Mouse (Mus musculus) kidney, embryonic 15.5 days (tissue): ENCODE measurements at regions not wholly inside any gene's neighbourhood (a gene's known extent, or its start where the extent isn't known, plus 50 kb on each side); places are given as distances from the start of the nearest gene placed in this dataset.

Source experiments
- ATAC-seq: fragments of 200-750 bp; cut with Nextera tagmentation; replicated peaks from 2 replicates; pipeline ENCODE4 v1.8.0; 2017; ENCODE audit warnings: moderate TSS enrichment; ENCODE audit not compliant: low FRiP score
- H3K27ac ChIP-seq: fragments of 300-500 bp; sonication (generic); 2 replicates; pipeline ENCODE4 v1.5.1; 2015; ENCODE audit warnings: mild to moderate bottlenecking, inconsistent platforms
- H3K27me3 ChIP-seq: fragments of 300-500 bp; sonication (generic); 2 replicates; pipeline ENCODE4 v1.6.1; 2015; ENCODE audit warnings: inconsistent platforms
- H3K36me3 ChIP-seq: fragments of 300-500 bp; sonication (generic); 2 replicates; pipeline ENCODE4 v1.6.1; 2015; ENCODE audit warnings: inconsistent platforms
- H3K4me1 ChIP-seq: fragments of 300-500 bp; sonication (generic); 2 replicates; pipeline ENCODE4 v1.6.1; 2015; ENCODE audit warnings: inconsistent platforms
- H3K4me2 ChIP-seq: fragments of 300-500 bp; sonication (generic); 2 replicates; pipeline ENCODE4 v1.6.1; 2015; ENCODE audit warnings: moderate library complexity, mild to moderate bottlenecking, inconsistent platforms
- H3K4me3 ChIP-seq: fragments of 300-500 bp; sonication (generic); replicated peaks from 2 replicates; pipeline ENCODE4 v1.5.1; 2015; ENCODE audit warnings: mild to moderate bottlenecking, inconsistent platforms
- H3K9ac ChIP-seq: fragments of 300-500 bp; sonication (generic); 2 replicates; pipeline ENCODE4 v1.6.1; 2015; ENCODE audit warnings: mild to moderate bottlenecking, inconsistent platforms
- H3K9me3 ChIP-seq: fragments of 300-500 bp; sonication (generic); replicated peaks from 2 replicates; pipeline ENCODE4 v1.6.1; 2016; ENCODE audit warnings: inconsistent platforms
- WGBS: fragments of 180-500 bp; shearing (Covaris S2); methylation state at CpG from one replicate; pipeline ENCODE4 v1.1.7; 2015; ENCODE audit warnings: mixed read lengths; 5-methylcytosine and 5-hydroxymethylcytosine counted together

DNA sequence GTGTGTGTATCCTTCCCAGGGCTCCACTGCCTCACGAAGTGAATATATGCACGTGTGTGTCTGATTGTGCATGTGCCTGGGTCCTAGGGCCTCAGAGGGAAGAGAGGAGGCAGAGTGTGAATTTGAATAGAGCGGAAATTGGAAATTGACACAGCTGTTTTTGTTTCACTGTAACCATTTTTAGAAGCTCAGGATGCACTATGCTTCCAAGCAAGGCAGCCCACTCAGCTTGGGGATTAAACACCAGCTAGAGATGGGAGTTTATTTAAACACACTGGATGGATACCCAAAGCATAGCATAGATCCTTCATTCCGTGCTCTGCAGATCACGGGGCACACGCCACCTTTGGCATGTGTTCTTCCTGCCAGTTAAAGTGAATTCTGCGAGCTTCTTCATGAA is 306.2 kb downstream of the Elavl2 start:
- no peak overlapping the region for H3K4me2 ChIP-seq
- H3K9ac ChIP-seq: no peak overlapping the region
- H3K27ac ChIP-seq: no peak overlapping the region
- H3K27me3 ChIP-seq: no peaks in the 10 kb centered on the region
- no peaks in the 10 kb centered on the region for H3K4me1 ChIP-seq
- WGBS: 87% methylated on average over 7 of the region's 7 CpGs
- no peaks in the 10 kb centered on the region for H3K9me3 ChIP-seq
- H3K36me3 ChIP-seq: no peaks in the 10 kb centered on the region
- H3K4me3 ChIP-seq: no peak overlapping the region
- no peak for ATAC-seq

DNA sequence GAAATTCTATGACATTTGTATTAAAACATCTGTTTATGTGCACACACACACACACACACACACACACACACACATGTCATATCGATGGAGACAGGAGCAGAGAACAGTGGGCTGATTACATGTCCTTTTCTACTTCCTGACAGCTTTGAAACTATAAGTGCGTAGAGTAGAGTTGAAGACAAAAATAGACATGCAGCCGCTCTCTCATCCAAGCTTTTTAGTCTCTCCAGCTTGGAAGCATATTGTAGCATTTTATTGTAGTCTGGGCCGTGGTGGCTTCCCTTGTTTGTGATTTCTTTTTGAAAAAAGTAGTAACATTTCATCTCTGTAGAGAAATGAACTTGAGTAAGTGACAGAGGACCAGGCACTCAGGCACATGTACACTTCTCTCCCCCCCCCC is 306.7 kb downstream of the Elavl2 start:
- Histone ChIP-seq H3K9ac (no peak overlapping the region), H3K4me3 (no peak overlapping the region), H3K27me3 (no peaks in the 10 kb centered on the region), H3K9me3 (no peaks in the 10 kb centered on the region), H3K36me3 (no peaks in the 10 kb centered on the region), H3K4me2 (no peak overlapping the region), H3K4me1 (no peaks in the 10 kb centered on the region), H3K27ac (no peak overlapping the region)
- 86% methylated on average over 4 of the region's 4 CpGs for WGBS
- ATAC-seq: no peak

DNA sequence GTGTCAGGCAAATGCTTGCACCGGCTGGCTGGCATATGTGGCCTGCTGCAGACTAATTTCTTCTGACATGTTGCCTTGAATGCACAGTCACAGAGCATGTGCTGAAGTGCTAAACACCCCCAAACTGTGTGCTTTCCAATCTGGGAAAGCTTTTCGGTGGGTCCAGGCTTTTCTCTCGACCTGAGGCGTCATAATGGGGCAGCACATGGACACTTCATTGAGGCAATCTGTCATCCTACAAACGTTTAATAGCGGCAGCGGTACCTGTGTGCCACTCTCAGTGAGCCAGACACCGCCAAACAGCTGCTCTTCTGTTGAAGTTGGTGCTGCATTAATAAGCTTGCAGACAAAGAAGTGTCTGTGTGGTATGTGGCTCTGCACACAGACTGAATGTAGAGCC is 308.3 kb downstream of the Elavl2 start:
- Histone ChIP-seq H3K4me3 (no peak overlapping the region), H3K36me3 (no peaks in the 10 kb centered on the region), H3K27ac (no peak overlapping the region), H3K4me1 (no peaks in the 10 kb centered on the region), H3K9ac (no peak overlapping the region), H3K4me2 (no peak overlapping the region), H3K9me3 (no peaks in the 10 kb centered on the region), H3K27me3 (no peaks in the 10 kb centered on the region)
- ATAC-seq: no peak
- 82% methylated on average over 8 of the region's 8 CpGs for WGBS

DNA sequence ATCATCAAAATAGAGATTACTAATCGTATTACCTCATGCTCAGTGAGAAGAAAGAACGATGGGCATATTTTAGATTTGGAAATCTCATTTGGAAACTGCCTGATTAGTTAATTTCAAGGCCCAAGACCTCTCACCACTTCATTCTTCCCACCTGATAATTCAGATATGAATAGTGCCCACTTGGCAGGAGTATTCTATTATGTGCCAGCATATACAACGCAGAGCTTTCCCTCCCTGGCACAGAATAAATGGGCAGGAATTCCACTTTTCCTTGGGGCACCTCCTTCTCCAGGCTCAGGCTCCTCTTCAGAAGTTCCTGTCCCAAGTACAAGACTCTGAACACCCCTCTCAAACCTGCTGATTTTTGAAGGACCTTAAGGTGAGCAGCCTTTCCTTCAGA is 308.7 kb downstream of the Elavl2 start:
- H3K4me2 ChIP-seq: no peak overlapping the region
- H3K36me3 ChIP-seq: no peaks in the 10 kb centered on the region
- no peaks in the 10 kb centered on the region for H3K4me1 ChIP-seq
- H3K9me3 ChIP-seq: no peaks in the 10 kb centered on the region
- 85% methylated on average over 3 of the region's 3 CpGs for WGBS
- H3K27me3 ChIP-seq: no peaks in the 10 kb centered on the region
- no peak for ATAC-seq
- H3K4me3 ChIP-seq: no peak overlapping the region
- H3K9ac ChIP-seq: no peak overlapping the region
- H3K27ac ChIP-seq: no peak overlapping the region

DNA sequence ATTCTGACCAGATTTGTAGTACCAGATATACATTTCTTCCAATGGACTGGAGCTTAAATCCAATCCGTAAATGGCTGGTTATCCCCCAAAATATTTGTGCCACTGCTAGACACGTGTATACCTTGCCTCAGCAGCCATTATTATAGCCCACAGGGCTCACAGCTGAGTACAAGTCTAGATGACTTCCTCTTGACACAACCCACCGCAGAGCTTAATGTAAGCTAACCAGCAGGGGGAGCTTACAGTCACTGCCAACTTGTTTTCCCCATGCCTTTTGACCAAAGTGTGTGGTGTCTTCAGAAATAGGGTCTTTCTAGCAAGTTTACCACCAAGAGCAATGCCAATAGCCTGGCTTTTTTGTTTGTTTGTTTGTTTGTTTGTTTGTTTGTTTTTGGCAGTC is 316.6 kb downstream of the Elavl2 start:
- Histone ChIP-seq H3K9ac (no peak overlapping the region), H3K4me3 (no peak overlapping the region), H3K36me3 (no peaks in the 10 kb centered on the region), H3K4me2 (no peak overlapping the region), H3K9me3 (no peaks in the 10 kb centered on the region), H3K4me1 (no peaks in the 10 kb centered on the region), H3K27me3 (no peaks in the 10 kb centered on the region), H3K27ac (no peak overlapping the region)
- 67% methylated on average over 3 of the region's 3 CpGs for WGBS
- no peak for ATAC-seq

DNA sequence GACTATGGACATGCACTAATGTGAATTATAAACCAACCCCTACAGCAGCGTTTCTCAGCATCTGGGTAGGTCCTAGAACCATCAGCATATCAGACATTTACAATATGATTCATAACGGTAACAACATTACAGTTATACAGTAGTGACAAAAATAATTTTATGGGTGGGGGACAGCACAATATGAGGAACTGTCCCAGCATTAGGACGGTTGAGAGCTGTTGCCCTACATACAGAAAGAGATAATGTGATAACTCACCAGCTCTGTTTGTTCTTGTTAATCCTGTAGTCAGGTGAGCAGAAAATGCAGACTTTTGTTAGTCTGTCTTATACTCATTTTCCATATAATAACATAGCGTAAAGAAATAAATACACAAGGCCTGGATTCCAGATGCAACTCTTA is 319.1 kb downstream of the Elavl2 start:
- H3K9me3 ChIP-seq: no peaks in the 10 kb centered on the region
- H3K4me3 ChIP-seq: no peak overlapping the region
- WGBS: 78% methylated on average over 4 of the region's 4 CpGs
- ATAC-seq: no peak
- H3K27me3 ChIP-seq: no peaks in the 10 kb centered on the region
- H3K27ac ChIP-seq: no peak overlapping the region
- no peak overlapping the region for H3K9ac ChIP-seq
- H3K4me1 ChIP-seq: no peaks in the 10 kb centered on the region
- no peak overlapping the region for H3K4me2 ChIP-seq
- no peaks in the 10 kb centered on the region for H3K36me3 ChIP-seq

DNA sequence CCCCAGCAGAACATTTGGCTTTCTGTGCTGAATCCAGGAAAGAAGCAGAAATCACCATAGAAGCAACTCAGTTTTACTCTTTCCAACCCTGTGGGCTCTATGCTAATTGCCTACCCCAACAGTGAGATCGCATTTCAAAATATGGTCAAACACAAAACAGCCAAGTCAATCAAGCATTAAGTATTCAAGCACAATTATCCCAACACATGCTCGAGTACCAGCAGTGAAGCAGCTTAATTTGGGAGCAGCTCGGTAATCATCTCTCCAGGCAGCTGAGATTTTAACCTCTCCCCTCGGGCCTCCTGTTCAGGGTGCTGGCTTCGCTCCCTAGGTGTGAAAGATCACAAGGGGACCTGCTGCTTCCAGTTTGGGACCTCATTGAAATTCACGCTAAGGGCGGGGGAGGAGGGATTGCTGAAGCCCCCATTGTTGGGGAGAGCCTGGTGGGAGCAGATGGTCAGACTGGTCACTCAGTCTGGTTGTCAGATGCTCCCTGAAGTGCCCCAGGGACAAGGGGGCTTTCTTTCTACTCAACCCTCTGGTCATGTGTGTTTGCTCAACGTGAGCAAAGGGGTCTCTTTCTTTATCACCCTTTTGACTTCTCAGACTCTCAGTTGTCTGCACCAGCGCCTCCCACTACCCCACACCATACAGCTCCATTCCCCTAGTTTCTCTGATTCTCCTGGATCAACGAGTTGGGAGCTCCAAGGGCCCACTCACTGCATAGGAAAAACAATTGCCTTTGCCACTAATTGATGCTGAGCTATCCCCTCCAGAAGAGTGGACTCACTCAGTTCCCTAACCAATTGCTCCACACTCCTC is 319.8 kb downstream of the Elavl2 start:
- Histone ChIP-seq H3K27ac (no peak overlapping the region), H3K9me3 (no peaks in the 10 kb centered on the region), H3K4me2 (no peak overlapping the region), H3K27me3 (no peaks in the 10 kb centered on the region), H3K9ac (no peak overlapping the region), H3K36me3 (no peaks in the 10 kb centered on the region), H3K4me1 (no peaks in the 10 kb centered on the region), H3K4me3 (no peak overlapping the region)
- no peak for ATAC-seq
- 18% methylated on average over 10 of the region's 10 CpGs for WGBS

DNA sequence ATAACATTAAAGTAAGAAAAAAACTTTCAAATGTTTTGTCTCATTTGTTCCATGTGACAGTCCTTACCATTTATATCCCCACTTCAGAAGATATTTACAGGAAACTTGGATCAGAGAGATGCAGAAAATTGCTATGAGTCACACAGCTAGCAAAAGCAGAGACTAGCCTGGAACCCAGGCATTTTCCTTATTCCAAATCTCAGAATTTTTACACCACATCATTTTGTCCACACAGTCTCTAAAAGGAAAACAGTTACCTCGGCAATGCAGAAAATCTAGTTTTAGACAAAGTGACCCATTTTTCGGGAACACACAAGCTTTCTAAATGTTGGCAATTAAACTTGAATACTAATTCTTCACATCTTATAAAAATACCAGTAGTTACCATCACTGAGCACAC is 329.3 kb downstream of the Elavl2 start:
- ATAC-seq: no peak
- Histone ChIP-seq H3K27me3 (no peaks in the 10 kb centered on the region), H3K4me1 (no peaks in the 10 kb centered on the region), H3K9me3 (no peaks in the 10 kb centered on the region), H3K27ac (no peak overlapping the region), H3K4me2 (no peak overlapping the region), H3K9ac (no peak overlapping the region), H3K4me3 (no peak overlapping the region), H3K36me3 (no peaks in the 10 kb centered on the region)
- WGBS: 88% methylated on average over 2 of the region's 2 CpGs

DNA sequence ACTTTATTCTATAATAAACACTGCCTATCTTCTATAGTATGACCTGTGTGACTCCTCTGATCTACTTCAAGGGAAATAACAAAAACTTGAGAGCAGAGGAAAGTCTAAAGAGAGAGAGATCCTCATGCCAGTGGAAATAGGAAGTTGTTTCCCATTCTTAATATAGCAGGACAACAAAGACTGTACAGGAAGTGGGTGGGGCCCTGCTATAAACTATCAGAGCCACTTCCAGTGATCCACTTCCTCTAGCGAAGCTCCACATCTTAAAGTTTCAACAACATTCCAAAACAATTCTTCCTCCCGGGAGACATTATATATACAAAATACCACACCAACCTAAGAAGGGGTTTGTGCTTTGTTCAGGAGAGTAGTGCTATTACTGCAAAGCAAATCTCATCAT is 339.7 kb downstream of the Elavl2 start:
- Histone ChIP-seq H3K9me3 (no peaks in the 10 kb centered on the region), H3K27ac (no peak overlapping the region), H3K9ac (no peak overlapping the region), H3K4me3 (no peak overlapping the region), H3K36me3 (no peaks in the 10 kb centered on the region), H3K4me1 (no peaks in the 10 kb centered on the region), H3K27me3 (no peaks in the 10 kb centered on the region), H3K4me2 (no peak overlapping the region)
- no peak for ATAC-seq
- WGBS: 72% methylated on average over 2 of the region's 2 CpGs

DNA sequence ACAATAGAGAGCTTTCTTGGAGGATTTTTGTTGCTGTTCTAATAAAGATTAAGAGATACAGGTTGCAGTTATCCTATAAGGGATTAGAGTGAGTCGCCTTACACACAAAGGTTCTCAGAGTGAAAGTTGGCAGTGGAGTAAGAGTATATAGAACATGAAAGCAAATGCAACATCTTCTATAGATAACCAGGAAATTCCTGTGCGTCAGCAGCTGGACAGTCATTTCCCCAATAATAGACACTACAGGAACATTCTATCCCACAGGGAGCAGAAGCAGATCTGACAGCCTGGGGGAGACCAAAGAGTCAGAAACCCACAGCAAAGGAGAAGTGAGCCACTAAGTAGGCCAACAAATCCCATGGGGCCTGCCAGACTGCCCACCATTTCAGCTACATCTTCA is 348.7 kb downstream of the Elavl2 start:
- Histone ChIP-seq H3K4me1 (no peaks in the 10 kb centered on the region), H3K27me3 (no peaks in the 10 kb centered on the region)
- 80% methylated on average over 2 of the region's 2 CpGs for WGBS

DNA sequence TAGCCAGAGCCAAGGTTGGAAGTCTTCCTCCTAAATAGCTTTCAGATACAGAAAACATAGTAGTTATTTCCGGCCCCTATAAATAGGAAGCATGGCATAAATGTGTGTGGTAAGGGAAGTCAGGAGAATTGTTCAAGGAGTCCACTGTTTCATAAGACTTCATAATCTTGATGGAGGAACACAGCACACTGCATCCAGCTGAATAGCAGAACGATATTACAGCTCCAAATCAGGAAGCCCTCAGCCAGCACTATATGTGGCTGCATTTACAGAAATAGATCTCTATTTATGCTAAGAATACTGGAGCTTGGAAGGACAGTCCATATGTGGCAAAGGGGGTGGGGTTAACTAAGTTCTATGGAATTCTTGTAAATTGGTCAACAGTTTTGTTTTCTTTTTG is 371.1 kb downstream of the Elavl2 start:
- Histone ChIP-seq H3K27me3 (no peaks in the 10 kb centered on the region), H3K4me2 (no peak overlapping the region), H3K4me1 (no peaks in the 10 kb centered on the region), H3K9ac (no peak overlapping the region), H3K4me3 (no peak overlapping the region), H3K9me3 (no peaks in the 10 kb centered on the region), H3K36me3 (no peaks in the 10 kb centered on the region), H3K27ac (no peak overlapping the region)
- WGBS: 82% methylated on average over 2 of the region's 2 CpGs
- no peak for ATAC-seq

More for the DNA sequence above, 348.7 kb downstream of the Elavl2 start:
- H3K27ac ChIP-seq: no peak overlapping the region
- no peak overlapping the region for H3K4me2 ChIP-seq
- ATAC-seq: no peak
- no peak overlapping the region for H3K9ac ChIP-seq
- H3K9me3 ChIP-seq: no peaks in the 10 kb centered on the region
- no peaks in the 10 kb centered on the region for H3K36me3 ChIP-seq
- no peak overlapping the region for H3K4me3 ChIP-seq

DNA sequence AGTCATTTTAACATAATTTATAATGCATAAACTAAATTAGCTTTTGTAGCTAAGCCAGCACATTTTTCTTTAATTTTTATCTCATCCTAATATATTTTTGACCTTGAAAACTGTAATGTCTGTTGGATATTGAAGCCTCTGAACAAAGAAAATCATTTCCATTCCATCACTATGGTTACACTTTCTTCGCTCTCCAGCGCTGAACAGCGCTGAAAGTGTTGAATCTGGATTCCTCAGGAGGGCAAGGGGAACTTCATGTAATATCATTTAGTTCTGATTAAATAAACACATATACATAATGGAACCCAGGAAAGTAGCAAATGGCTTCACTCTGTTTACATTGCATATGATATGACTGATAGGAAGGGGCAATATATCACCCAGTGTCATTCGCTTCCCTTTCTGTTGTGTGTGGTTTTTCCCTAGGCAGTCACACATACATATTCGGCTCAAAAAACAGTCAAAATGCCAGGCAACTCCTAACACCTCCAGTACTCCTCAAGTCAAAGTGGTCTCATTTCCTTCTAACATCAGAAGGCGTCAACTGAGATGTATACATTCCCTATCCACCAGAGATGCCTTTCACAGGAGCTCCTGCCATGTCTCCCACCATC is 372.5 kb downstream of the Elavl2 start:
- no peak overlapping the region for H3K4me3 ChIP-seq
- no peaks in the 10 kb centered on the region for H3K27me3 ChIP-seq
- no peak overlapping the region for H3K27ac ChIP-seq
- no peak for ATAC-seq
- no peak overlapping the region for H3K4me2 ChIP-seq
- no peaks in the 10 kb centered on the region for H3K4me1 ChIP-seq
- no peaks in the 10 kb centered on the region for H3K9me3 ChIP-seq
- H3K9ac ChIP-seq: no peak overlapping the region
- H3K36me3 ChIP-seq: no peaks in the 10 kb centered on the region
- WGBS: 88% methylated on average over 6 of the region's 6 CpGs
